17 mouse cellular contexts compared by ENCODE assay signal in genomic region chr14:56366712-56367111, GRCm38 (mm10). TPM values are rescaled to one million over a fixed set of nuclear protein-coding genes. Genes with fewer than 3 reads are reported as not detected.
A peak's percentile ranks its signal among the peaks of the same experiment; 100 is the strongest.
DNase-seq lines count a peak whose midpoint lies in the region; ATAC-seq and TF ChIP-seq lines count a peak whose summit lies in the region.
"Had no signal": no experiment of that assay in that cellular context is flagged by ENCODE, and none has a peak within 500 bp of the region (broad histone marks: within the 10 kb centered on the region; RNA-seq: fewer than 3 reads in every experiment).

No protein-coding gene starts in this region.

- no peaks in the 10 kb centered on the region for H3K36me3 ChIP-seq in liver, embryonic 11.5 days (ENCODE audit: control insufficient read depth, insufficient read depth, low read length)
- H3K36me3 ChIP-seq: embryonic facial prominence, embryonic 12.5 days had no signal

- peaks cover 58% of the 10 kb centered on the region for H3K27me3 ChIP-seq in liver, embryonic 11.5 days (replicated peaks; ENCODE audit: control insufficient read depth, insufficient read depth, low read length)

- DNase-seq in cerebellum, postnatal 14 days, result peak; percentile 34 to 39
- no peak for DNase-seq in cerebellum, adult 11-12 months
- DNase-seq in liver (peak; percentile 10), ZHBTc4 (ENCODE audit: low read depth, low spot score) (peak; percentile 50)
- no peak for DNase-seq in liver, embryonic 11.5 days (ENCODE audit: low spot score)
- DNase-seq in kidney, postnatal 36 days, result peak; percentile 71 to 80
- DNase-seq in spleen, postnatal 4 days (ENCODE audit: low spot score in 2 of 2), result no peak
- DNase-seq in gastrocnemius, adult 2 months, result no peak
- DNase-seq: adrenal gland, postnatal 14 days; cerebellum, adult 18-20 months; forebrain, postnatal 0 days; heart, adult 11 months; layer of hippocampus, postnatal 36 days had no signal

- WGBS in liver, embryonic 11.5 days, result 27% methylated on average over 15 of the region's 15 CpGs

- no peak overlapping the region for H3K9ac ChIP-seq in liver, embryonic 11.5 days (ENCODE audit: low read depth, low read length)
- H3K9ac ChIP-seq: embryonic facial prominence, embryonic 12.5 days; forebrain, postnatal 0 days; liver, embryonic 14.5 days had no signal

- H3K4me2 ChIP-seq in liver, embryonic 11.5 days, result no peak overlapping the region
- H3K4me2 ChIP-seq: embryonic facial prominence, embryonic 12.5 days had no signal

- no peak for TF ChIP-seq CTCF in gastrocnemius, adult 2 months (IDR thresholded peaks at IDR 0.05)

- no peak for ATAC-seq in liver, embryonic 11.5 days (replicated peaks; ENCODE audit: low FRiP score)
- ATAC-seq: forebrain, postnatal 0 days; midbrain, embryonic 16.5 days had no signal

- H3K9me3 ChIP-seq in liver, embryonic 11.5 days (ENCODE audit: control insufficient read depth, low read length), result no peaks in the 10 kb centered on the region
- H3K9me3 ChIP-seq: embryonic facial prominence, embryonic 12.5 days had no signal

- no peak overlapping the region for H3K4me3 ChIP-seq in liver, embryonic 11.5 days (ENCODE audit: low read depth, low read length)
- no peak overlapping the region for H3K4me3 ChIP-seq in gastrocnemius, adult 2 months
- H3K4me3 ChIP-seq: embryonic facial prominence, embryonic 12.5 days had no signal

- no peak overlapping the region for H3K27ac ChIP-seq in liver, embryonic 11.5 days (ENCODE audit: low read depth, low read length)
- H3K27ac ChIP-seq in gastrocnemius, adult 2 months, result no peak overlapping the region
- H3K27ac ChIP-seq: embryonic facial prominence, embryonic 12.5 days; liver, embryonic 14.5 days had no signal

- H3K4me1 ChIP-seq in liver, embryonic 11.5 days (replicated peaks; ENCODE audit: control insufficient read depth, insufficient read depth, low read length), result no peaks in the 10 kb centered on the region

- intact Hi-C loops in gastrocnemius, adult 2 months (cut with DNase I), result no loop called here

RNA-seq across cellular contexts. Expression of gene Atp12a, which starts 1.8 kb away (rescaled TPM):
- 0.14 TPM in 1 of 2 replicates, not detected in the other for polyA plus RNA-seq in liver, embryonic 11.5 days (2014; fragmentation: Nextera tagmentation; extraction: Ambion mirVana)
- not detected for total RNA-seq in gastrocnemius, adult 2 months (2021)
- total RNA-seq: layer of hippocampus, postnatal 36 days; MEL had no signal
- polyA plus RNA-seq: liver, embryonic 14.5 days had no signal

RNA-seq across cellular contexts. Expression of gene Rnf17, which starts 35.7 kb away (rescaled TPM):
- polyA plus RNA-seq in liver, embryonic 11.5 days (2014; fragmentation: Nextera tagmentation; extraction: Ambion mirVana), result 7.5 and 7.9 TPM in 2 replicates
- under 1 TPM in 1 of 2 experiments, not detected in 1; 0.20 TPM for total RNA-seq in gastrocnemius, adult 2 months (2021)

Comparison
In these comparisons a context has a peak if more than half of its experiments do, and no peak if none do; other contexts are left out.
1. DNase-seq: peak in cerebellum, postnatal 14 days (2 of 2), liver (single experiment), ZHBTc4 (single experiment) and kidney, postnatal 36 days (2 of 2); none in cerebellum, adult 11-12 months (single experiment), liver, embryonic 11.5 days (single experiment), spleen, postnatal 4 days (0 of 2) and gastrocnemius, adult 2 months (single experiment).